Mouse (Mus musculus) fibroblast of lung, adult 2 months (primary cell): ENCODE results near the gene Macf1.

ENCODE experiments used
- DNase-seq: peaks from one replicate; pipeline ENCODE4 v3.0.0-alpha.2; 2011; ENCODE audit warnings: low read depth

Macf1 gene

GRCm38 (mm10) chr4:123407792-123408191 is 276.4 kb downstream of the Macf1 start:
- no peak for DNase-seq

GRCm38 (mm10) chr4:123404056-123404455 is 280.1 kb downstream of the Macf1 start:
- no peak for DNase-seq

GRCm38 (mm10) chr4:123402244-123402643 is 281.9 kb downstream of the Macf1 start:
- no peak for DNase-seq

- no peak for DNase-seq
Measured at GRCm38 (mm10) chr4:123401265-123401664, 282.9 kb downstream of the Macf1 start.

- no peak for DNase-seq
Measured at GRCm38 (mm10) chr4:123397643-123398434, 286.3 kb downstream of the Macf1 start.

GRCm38 (mm10) chr4:123397049-123397448 is 287.1 kb downstream of the Macf1 start:
- DNase-seq, result no peak

GRCm38 (mm10) chr4:123395435-123396000 is 288.6 kb downstream of the Macf1 start:
- no peak for DNase-seq

- no peak for DNase-seq
Measured at GRCm38 (mm10) chr4:123394878-123395277, 289.3 kb downstream of the Macf1 start.

GRCm38 (mm10) chr4:123394269-123394668 is 289.9 kb downstream of the Macf1 start:
- no peak for DNase-seq

- no peak for DNase-seq
Measured at GRCm38 (mm10) chr4:123393004-123393403, 291.2 kb downstream of the Macf1 start.

- no peak for DNase-seq
Measured at GRCm38 (mm10) chr4:123392187-123392586, 292.0 kb downstream of the Macf1 start.

- DNase-seq, result no peak
Measured at GRCm38 (mm10) chr4:123385028-123385427, 299.1 kb downstream of the Macf1 start.

GRCm38 (mm10) chr4:123383173-123383572 is 301.0 kb downstream of the Macf1 start:
- no peak for DNase-seq

- DNase-seq, result no peak
Measured at GRCm38 (mm10) chr4:123382051-123382450, 302.1 kb downstream of the Macf1 start.

GRCm38 (mm10) chr4:123381598-123381997 is 302.6 kb downstream of the Macf1 start:
- DNase-seq, result no peak

GRCm38 (mm10) chr4:123376031-123376430 is 308.1 kb downstream of the Macf1 start:
- no peak for DNase-seq

GRCm38 (mm10) chr4:123374316-123375008 is 309.7 kb downstream of the Macf1 start:
- no peak for DNase-seq

GRCm38 (mm10) chr4:123363555-123363954 is 320.6 kb downstream of the Macf1 start:
- DNase-seq, result no peak

GRCm38 (mm10) chr4:123360771-123361170 is 323.4 kb downstream of the Macf1 start:
- DNase-seq, result no peak

- no peak for DNase-seq
Measured at GRCm38 (mm10) chr4:123358613-123359012, 325.5 kb downstream of the Macf1 start.

GRCm38 (mm10) chr4:123355941-123356340 is 328.2 kb downstream of the Macf1 start:
- DNase-seq, result no peak

- DNase-seq, result no peak
Measured at GRCm38 (mm10) chr4:123353271-123353877, 330.8 kb downstream of the Macf1 start.

- no peak for DNase-seq
Measured at GRCm38 (mm10) chr4:123343471-123343789, 340.7 kb downstream of the Macf1 start.
